Mouse (Mus musculus) kidney, postnatal 0 days (tissue): ENCODE results near the gene Psmd3. TPM values are rescaled to one million over a fixed set of nuclear protein-coding genes. Genes with fewer than 3 reads are reported as not detected.
"Not testable (repeated sequence)": the region's sequence is repeated elsewhere in the genome, so short reads cannot be mapped to it uniquely, and the experiment has no call there.

ENCODE experiments used
- ATAC-seq: fragments of 200-750 bp; cut with Nextera tagmentation; replicated peaks from 2 replicates; pipeline ENCODE4 v1.8.0; 2017; ENCODE audit warnings: low read depth, moderate number of reproducible peaks, moderate TSS enrichment, moderate library complexity; ENCODE audit not compliant: low FRiP score
- DNase-seq: peaks from one replicate; pipeline ENCODE4 v3.0.0-alpha.2; 2016; ENCODE audit warnings: low spot score
- H3K27ac ChIP-seq: fragments of 300-500 bp; sonication (generic); 2 replicates; pipeline ENCODE4 v1.5.1; 2014; ENCODE audit warnings: mild to moderate bottlenecking
- H3K27me3 ChIP-seq: fragments of 300-500 bp; sonication (generic); 2 replicates; pipeline ENCODE4 v1.6.1; 2014; ENCODE audit warnings: low read length, mixed read lengths; ENCODE audit not compliant: insufficient read depth
- H3K36me3 ChIP-seq: fragments of 300-500 bp; sonication (generic); 2 replicates; pipeline ENCODE4 v1.6.1; 2014; ENCODE audit warnings: low read length, mixed read lengths; ENCODE audit not compliant: insufficient read depth
- H3K4me1 ChIP-seq: fragments of 300-500 bp; sonication (generic); replicated peaks from 2 replicates; pipeline ENCODE4 v1.6.1; 2014; ENCODE audit warnings: antibody characterized with exemption, low read length, mixed read lengths; ENCODE audit not compliant: insufficient read depth
- H3K4me2 ChIP-seq: fragments of 300-500 bp; sonication (generic); 2 replicates; pipeline ENCODE4 v1.6.1; 2014; ENCODE audit warnings: mild to moderate bottlenecking, low read length, moderate library complexity, mixed read lengths
- H3K4me3 ChIP-seq: fragments of 300-500 bp; sonication (generic); replicated peaks from 2 replicates; pipeline ENCODE4 v1.5.1; 2014; ENCODE audit warnings: low read depth, low read length
- H3K9ac ChIP-seq: fragments of 300-500 bp; sonication (generic); 2 replicates; pipeline ENCODE4 v1.6.1; 2014; ENCODE audit warnings: low read depth, low read length
- H3K9me3 ChIP-seq: fragments of 300-500 bp; sonication (generic); replicated peaks from 2 replicates; pipeline ENCODE4 v1.6.1; 2016; ENCODE audit warnings: low read length, inconsistent platforms, mixed read lengths
- CTCF ChIP-seq: IDR thresholded peaks from 2 replicates; pipeline ENCODE4 v1.5.1; 2016; ENCODE audit warnings: antibody characterized with exemption, low read depth, mild to moderate bottlenecking, moderate library complexity
- WGBS: fragments of 180-500 bp; shearing (Covaris S2); extraction: QIAGEN DNeasy Blood & Tissue Kit; methylation state at CpG from one replicate; pipeline ENCODE4 v1.1.7; 2014; 5-methylcytosine and 5-hydroxymethylcytosine counted together
- polyA plus RNA-seq: library from polyadenylated mRNA; unstranded; fragments of >200 nt; fragmentation: Nextera tagmentation; extraction: Ambion mirVana; gene quantifications from 2 replicates; pipeline ENCODE4 v1.2.1, GENCODE M21; 2015

The Psmd3 gene
- polyA plus RNA-seq, 1 experiment from 2014 or later = 234 TPM

- WGBS = 45% methylated on average over 2 of the region's 2 CpGs
- Histone ChIP-seq H3K4me1 (no peaks in the 10 kb centered on the region), H3K4me2 (no peak within 1 kb of the TSS), H3K36me3 (no peaks in the 10 kb centered on the region), H3K4me3 (no peak within 1 kb of the TSS), H3K9me3 (no peaks in the 10 kb centered on the region), H3K9ac (no peak within 1 kb of the TSS), H3K27me3 (no peaks in the 10 kb centered on the region), H3K27ac (no peak within 1 kb of the TSS)
- no peak for ATAC-seq
- no peak for TF ChIP-seq CTCF
- no peak for DNase-seq
These were observed 35.9 kb upstream of the Psmd3 start, which contains the start of gene Gsdma2 for GRCm38 (mm10) chr11:98646459-98646858. Gene Gsdma2 (plus strand): TSS chr11:98646759.

- peak; percentile 73 for DNase-seq
- not testable (repeated sequence) for H3K9ac ChIP-seq, H3K27me3 ChIP-seq, H3K27ac ChIP-seq, H3K9me3 ChIP-seq, H3K36me3 ChIP-seq, H3K4me2 ChIP-seq, H3K4me1 ChIP-seq, H3K4me3 ChIP-seq
- 15% methylated on average over 7 of the region's 7 CpGs for whole genome bisulfite sequencing
- peak; percentile 43; the same call in 1 of the 2 replicates for ATAC-seq
- TF ChIP-seq CTCF = peak; percentile 76
These were observed 27.3 kb upstream of the Psmd3 start for GRCm38 (mm10) chr11:98655076-98655475.

GRCm38 (mm10) chr11:98660517-98660916, 21.8 kb upstream of the Psmd3 start:
- Histone ChIP-seq H3K9me3 (no peaks in the 10 kb centered on the region), H3K36me3 (no peaks in the 10 kb centered on the region), H3K4me2 (no peak overlapping the region), H3K4me1 (no peaks in the 10 kb centered on the region), H3K27me3 (no peaks in the 10 kb centered on the region), H3K4me3 (no peak overlapping the region), H3K9ac (no peak overlapping the region), H3K27ac (no peak overlapping the region)
- 7% methylated on average over 6 of the region's 6 CpGs for WGBS
- no peak for ATAC-seq
- peak; percentile 88 for DNase-seq
- peak; percentile 91 for TF ChIP-seq CTCF

GRCm38 (mm10) chr11:98664091-98664490, 18.3 kb upstream of the Psmd3 start, which contains the start of gene Gsdma:
Gene Gsdma (plus strand): TSS chr11:98664351.
- no peak for DNase-seq
- Histone ChIP-seq H3K36me3 (no peaks in the 10 kb centered on the region), H3K27me3 (no peaks in the 10 kb centered on the region), H3K9me3 (no peaks in the 10 kb centered on the region), H3K27ac (no peak within 1 kb of the TSS), H3K4me3 (no peak within 1 kb of the TSS), H3K4me1 (no peaks in the 10 kb centered on the region), H3K9ac (no peak within 1 kb of the TSS), H3K4me2 (no peak within 1 kb of the TSS)
- ATAC-seq = no peak
- TF ChIP-seq CTCF = no peak
- 20% methylated on average over 4 of the region's 4 CpGs for WGBS

- Histone ChIP-seq H3K9ac (no peak overlapping the region), H3K27ac (no peak overlapping the region), H3K9me3 (no peaks in the 10 kb centered on the region), H3K4me2 (no peak overlapping the region), H3K27me3 (no peaks in the 10 kb centered on the region), H3K4me1 (no peaks in the 10 kb centered on the region), H3K4me3 (no peak overlapping the region), H3K36me3 (no peaks in the 10 kb centered on the region)
- TF ChIP-seq CTCF = no peak
- ATAC-seq (no peak), DNase-seq (no peak)
- 59% methylated on average over 2 of the region's 2 CpGs for WGBS
These were observed 13.4 kb upstream of the Psmd3 start for GRCm38 (mm10) chr11:98668984-98669383.

- H3K4me1 ChIP-seq = no peaks in the 10 kb centered on the region
- DNase-seq (no peak), ATAC-seq (no peak)
- no peak for TF ChIP-seq CTCF
- H3K9me3 ChIP-seq = no peaks in the 10 kb centered on the region
- H3K4me2 ChIP-seq = no peak overlapping the region
- H3K27ac ChIP-seq = no peak overlapping the region
- H3K27me3 ChIP-seq = no peaks in the 10 kb centered on the region
- no peaks in the 10 kb centered on the region for H3K36me3 ChIP-seq
- H3K4me3 ChIP-seq = no peak overlapping the region
- 67% methylated on average over 3 of the region's 3 CpGs for WGBS
- H3K9ac ChIP-seq = no peak overlapping the region
These were observed 11.0 kb upstream of the Psmd3 start for GRCm38 (mm10) chr11:98671284-98671815.

GRCm38 (mm10) chr11:98671857-98672256, 10.5 kb upstream of the Psmd3 start:
- H3K27ac ChIP-seq = no peak overlapping the region
- WGBS = 50% methylated on average over 5 of the region's 5 CpGs

More at GRCm38 (mm10) chr11:98671857-98672256, 10.5 kb upstream of the Psmd3 start:
- no peaks in the 10 kb centered on the region for H3K9me3 ChIP-seq
- no peak overlapping the region for H3K4me2 ChIP-seq
- TF ChIP-seq CTCF = no peak
- no peak overlapping the region for H3K9ac ChIP-seq
- no peak for ATAC-seq
- DNase-seq = no peak
- no peaks in the 10 kb centered on the region for H3K4me1 ChIP-seq
- no peaks in the 10 kb centered on the region for H3K27me3 ChIP-seq
- H3K4me3 ChIP-seq = no peak overlapping the region
- no peaks in the 10 kb centered on the region for H3K36me3 ChIP-seq
